Mouse (Mus musculus) large intestine, adult 2 months (tissue): ENCODE data around the gene 9830107B12Rik. TPM values are rescaled to one million over a fixed set of nuclear protein-coding genes. Genes with fewer than 3 reads are reported as not detected.
"Not testable (repeated sequence)": the region's sequence is repeated elsewhere in the genome, so short reads cannot be mapped to it uniquely, and the experiment has no call there.

ENCODE experiments used
- DNase-seq: peaks from one replicate; pipeline ENCODE4 v3.0.0-alpha.2; 2012; ENCODE audit warnings: low read depth, low spot score
- WGBS: fragments of 180-500 bp; shearing (Covaris S2); methylation state at CpG from one replicate; pipeline ENCODE4 v1.1.7; 2018; 5-methylcytosine and 5-hydroxymethylcytosine counted together
- polyA plus RNA-seq: library from polyadenylated mRNA; depleted of rRNA; stranded (reverse); fragments of >200 nt; gene quantifications from 2 replicates; pipeline ENCODE4 v1.2.3, GENCODE M21; 2012; rRNA removed

Gene 9830107B12Rik
- polyA plus RNA-seq, result 0.07 and 0.23 TPM in 2 replicates

- no peak for DNase-seq
- WGBS, result 71% methylated on average over 3 of the region's 3 CpGs
Measured at GRCm38 (mm10) chr17:48146120-48146519, at the start of gene 9830107B12Rik. 9830107B12Rik (minus strand) TSS chr17:48146268.

- no peak for DNase-seq
- 49% methylated on average over 2 of the region's 2 CpGs for WGBS
Measured at GRCm38 (mm10) chr17:48192366-48192765, 46.3 kb upstream of the 9830107B12Rik start.

GRCm38 (mm10) chr17:48185252-48185651 is 39.2 kb upstream of the 9830107B12Rik start:
- no peak for DNase-seq

GRCm38 (mm10) chr17:48167103-48167502 is 21.0 kb upstream of the 9830107B12Rik start, which contains the start of gene A530064D06Rik:
A530064D06Rik (minus strand) TSS chr17:48167275.
- not testable (repeated sequence) for DNase-seq

More at GRCm38 (mm10) chr17:48185252-48185651, 39.2 kb upstream of the 9830107B12Rik start:
- WGBS, result 14% methylated on average over 5 of the region's 5 CpGs

GRCm38 (mm10) chr17:48157382-48158076 is 11.5 kb upstream of the 9830107B12Rik start:
- DNase-seq, result no peak
- WGBS, result 19% methylated on average over 1 of the region's 1 CpGs

More at GRCm38 (mm10) chr17:48167103-48167502, 21.0 kb upstream of the 9830107B12Rik start, which contains the start of gene A530064D06Rik:
- 67% methylated on average over 2 of the region's 2 CpGs for WGBS

GRCm38 (mm10) chr17:48132810-48133209 is 13.3 kb downstream of the 9830107B12Rik start:
- 70% methylated on average over 2 of the region's 2 CpGs for WGBS
- DNase-seq, result no peak

- 90% methylated on average over 20 of the region's 20 CpGs for whole genome bisulfite sequencing
- no peak for DNase-seq
Measured at GRCm38 (mm10) chr17:48120456-48120855, 25.6 kb downstream of the 9830107B12Rik start.

GRCm38 (mm10) chr17:48119656-48120055 is 26.4 kb downstream of the 9830107B12Rik start:
- 23% methylated on average over 3 of the region's 3 CpGs for WGBS
- peak; percentile 21 for DNase-seq

- WGBS, result 76% methylated on average over 1 of the region's 1 CpGs
- no peak for DNase-seq
Measured at GRCm38 (mm10) chr17:48118570-48118969, 27.5 kb downstream of the 9830107B12Rik start.

- 58% methylated on average over 8 of the region's 8 CpGs for WGBS
Measured at GRCm38 (mm10) chr17:48110547-48111287, 35.4 kb downstream of the 9830107B12Rik start.

GRCm38 (mm10) chr17:48108520-48108919 is 37.5 kb downstream of the 9830107B12Rik start:
- 78% methylated on average over 3 of the region's 3 CpGs for WGBS

More at GRCm38 (mm10) chr17:48110547-48111287, 35.4 kb downstream of the 9830107B12Rik start:
- DNase-seq, result no peak

GRCm38 (mm10) chr17:48107862-48108261 is 38.2 kb downstream of the 9830107B12Rik start:
- whole genome bisulfite sequencing, result 55% methylated on average over 6 of the region's 6 CpGs
- DNase-seq, result no peak

More at GRCm38 (mm10) chr17:48108520-48108919, 37.5 kb downstream of the 9830107B12Rik start:
- DNase-seq, result no peak

GRCm38 (mm10) chr17:48107333-48107732 is 38.7 kb downstream of the 9830107B12Rik start:
- no peak for DNase-seq
- 48% methylated on average over 4 of the region's 4 CpGs for WGBS

GRCm38 (mm10) chr17:48100441-48101417 is 45.3 kb downstream of the 9830107B12Rik start:
- DNase-seq, result peak; percentile 53
- 16% methylated on average over 20 of the region's 21 CpGs for WGBS

- whole genome bisulfite sequencing, result 57% methylated on average over 11 of the region's 11 CpGs
- no peak for DNase-seq
Measured at GRCm38 (mm10) chr17:48099312-48099711, 46.8 kb downstream of the 9830107B12Rik start.

GRCm38 (mm10) chr17:48098528-48098890 is 47.6 kb downstream of the 9830107B12Rik start:
- 2% methylated on average over 19 of the region's 19 CpGs for WGBS
- DNase-seq, result no peak

- 2% methylated on average over 37 of the region's 43 CpGs for WGBS
- no peak for DNase-seq
Measured at GRCm38 (mm10) chr17:48097743-48098527, 48.1 kb downstream of the 9830107B12Rik start.

- DNase-seq, result peak; percentile 28
- WGBS, result 3% methylated on average over 40 of the region's 41 CpGs
Measured at GRCm38 (mm10) chr17:48097011-48097742, 48.9 kb downstream of the 9830107B12Rik start.
